Mouse (Mus musculus) c-Kit-negative CD71-positive TER-119-positive erythroid progenitor cells, embryonic 14.5 days (primary cell): ENCODE measurements around the gene Dusp18.

Source experiments
- DNase-seq: peaks from one replicate; pipeline ENCODE4 v3.0.0-alpha.2; 2013; ENCODE audit warnings: low read depth, low spot score

Gene Dusp18

DNA sequence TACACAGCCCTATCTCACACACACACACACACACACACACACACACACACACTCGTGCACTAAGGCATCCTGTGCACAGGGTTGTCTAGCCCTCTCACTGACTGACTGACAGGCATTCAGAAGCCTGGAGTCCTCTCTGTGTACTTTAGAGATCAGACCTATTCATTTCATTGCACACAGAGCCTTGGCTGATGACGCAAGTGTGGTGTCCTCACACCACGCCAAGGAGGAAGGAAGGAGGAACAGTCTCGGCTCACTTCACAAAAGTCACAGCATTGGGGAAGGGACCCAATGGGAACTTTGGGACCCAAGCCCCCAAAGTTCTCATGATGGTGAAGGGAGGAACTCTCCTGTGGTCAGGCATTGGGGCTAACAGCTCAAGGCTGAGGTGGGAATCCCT is 35.0 kb downstream of the Dusp18 start:
- DNase-seq, result no peak

DNA sequence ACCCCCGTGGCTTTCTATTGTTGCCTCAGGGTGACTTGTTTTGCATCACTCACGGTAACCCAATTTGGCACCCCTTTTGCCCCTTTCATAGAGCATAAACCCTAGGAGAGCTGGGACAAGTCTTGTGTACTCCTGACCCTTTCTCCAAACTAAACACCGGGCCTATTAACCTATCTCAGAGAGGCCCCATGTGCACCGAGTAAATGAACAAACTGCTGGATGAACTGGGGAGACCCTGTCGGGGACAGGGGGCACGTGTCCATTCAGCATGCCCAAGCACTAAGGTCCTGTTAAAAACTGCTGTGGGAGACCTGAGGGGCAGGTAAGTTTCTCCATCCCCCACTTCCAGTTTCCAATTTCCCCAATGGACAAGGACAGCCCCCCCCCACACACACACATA is 35.9 kb downstream of the Dusp18 start:
- DNase-seq, result no peak

DNA sequence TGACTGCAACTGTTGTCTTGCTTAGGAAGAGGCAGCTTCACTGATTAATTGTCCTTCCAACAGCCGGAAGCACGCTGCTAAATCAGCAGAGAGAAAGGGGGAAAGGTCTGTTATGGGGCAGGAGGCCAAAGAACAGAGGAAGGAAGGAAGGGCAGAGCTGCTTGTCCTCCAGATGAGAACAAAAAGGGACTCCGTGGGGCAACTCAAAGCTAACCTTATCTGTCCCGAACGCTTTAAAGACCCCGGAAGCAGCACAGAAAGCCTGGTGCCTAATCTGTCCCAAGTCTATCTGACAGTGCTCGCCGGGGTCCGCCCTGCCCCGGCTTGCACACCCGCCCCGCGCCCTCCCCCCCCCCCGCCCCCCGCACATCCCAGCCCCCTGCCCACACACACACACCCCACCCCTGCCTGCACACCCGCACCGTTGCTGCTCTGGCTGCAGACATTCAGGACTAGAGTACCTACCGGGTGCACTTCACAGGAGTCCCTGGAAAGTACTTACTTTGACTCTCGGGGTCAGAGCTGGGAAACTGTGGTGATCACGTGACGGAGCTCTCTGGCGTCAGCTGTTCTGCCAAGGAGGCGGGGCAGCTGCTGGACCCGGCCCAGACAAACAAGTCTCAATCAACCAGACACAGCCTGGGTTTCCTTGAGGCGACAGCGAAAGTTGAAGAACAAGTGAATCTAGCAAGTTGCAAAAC is 36.6 kb downstream of the Dusp18 start, which contains the start of gene Tcn2:
Gene Tcn2 (minus strand): TSS at position 649 of the 701 bp plus-strand sequence.
- DNase-seq, result no peak

DNA sequence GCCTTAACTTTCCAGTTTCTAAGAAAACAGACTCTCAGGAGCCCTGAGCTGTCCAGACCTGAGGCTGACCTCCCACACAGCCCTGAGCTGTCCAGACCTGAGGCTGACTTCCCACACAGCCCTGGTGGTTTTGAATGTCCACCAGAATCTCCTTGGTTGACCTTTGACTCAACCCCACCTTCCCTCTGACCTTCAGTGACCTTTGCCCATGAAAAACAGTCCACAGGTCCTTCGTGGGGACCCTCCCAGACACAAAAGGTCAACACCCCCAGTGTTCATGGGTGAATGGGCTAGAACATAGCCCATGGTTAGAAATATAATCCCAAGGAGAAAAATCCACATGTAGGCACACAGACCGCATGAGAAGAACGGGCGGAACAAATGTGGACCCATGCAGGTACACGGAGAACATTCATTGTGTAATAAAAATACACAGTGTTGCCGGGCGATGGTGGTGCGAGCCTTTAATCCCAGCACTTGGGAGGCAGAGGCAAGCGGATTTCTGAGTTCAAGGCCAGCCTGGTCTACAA is 38.8 kb downstream of the Dusp18 start:
- DNase-seq, result no peak

DNA sequence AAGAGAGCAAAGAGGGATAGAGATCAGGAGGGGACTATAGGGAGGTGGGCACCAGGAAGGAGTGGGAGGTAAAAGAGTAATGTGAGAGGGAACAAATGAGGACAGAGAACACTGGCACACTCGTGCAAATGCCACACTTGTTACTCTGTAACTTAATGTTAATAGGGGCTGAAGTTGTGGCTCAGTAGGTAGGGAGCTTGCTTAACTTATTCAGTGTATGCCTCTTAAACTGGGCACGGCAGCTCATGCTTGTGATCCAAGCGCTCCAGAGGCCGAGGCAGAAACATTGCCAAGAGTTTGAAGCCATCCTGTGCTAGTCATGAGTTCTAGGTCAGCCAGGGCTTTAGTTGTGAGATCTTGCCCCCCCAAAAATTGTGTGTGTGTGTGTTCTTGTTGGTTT is 40.1 kb downstream of the Dusp18 start:
- DNase-seq, result no peak

DNA sequence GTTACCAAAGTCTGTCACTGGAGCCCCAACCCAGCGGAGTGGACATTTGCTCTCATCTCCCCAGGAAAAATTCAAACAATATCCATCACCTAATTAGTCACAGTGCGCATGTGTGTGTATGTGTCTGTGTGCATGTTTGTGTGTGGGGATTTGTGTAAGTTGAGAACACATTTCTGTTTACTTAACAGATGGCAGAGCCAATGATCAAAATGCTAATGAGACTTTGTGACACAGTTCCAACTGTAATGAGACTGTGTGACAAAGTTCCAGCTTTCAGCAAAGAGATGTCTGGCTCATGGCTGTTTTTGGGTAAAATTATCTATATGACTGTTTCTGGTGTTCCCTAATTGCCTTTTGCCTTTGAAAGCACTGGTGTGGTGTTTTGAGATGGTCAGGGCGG is 41.3 kb downstream of the Dusp18 start:
- DNase-seq, result no peak

DNA sequence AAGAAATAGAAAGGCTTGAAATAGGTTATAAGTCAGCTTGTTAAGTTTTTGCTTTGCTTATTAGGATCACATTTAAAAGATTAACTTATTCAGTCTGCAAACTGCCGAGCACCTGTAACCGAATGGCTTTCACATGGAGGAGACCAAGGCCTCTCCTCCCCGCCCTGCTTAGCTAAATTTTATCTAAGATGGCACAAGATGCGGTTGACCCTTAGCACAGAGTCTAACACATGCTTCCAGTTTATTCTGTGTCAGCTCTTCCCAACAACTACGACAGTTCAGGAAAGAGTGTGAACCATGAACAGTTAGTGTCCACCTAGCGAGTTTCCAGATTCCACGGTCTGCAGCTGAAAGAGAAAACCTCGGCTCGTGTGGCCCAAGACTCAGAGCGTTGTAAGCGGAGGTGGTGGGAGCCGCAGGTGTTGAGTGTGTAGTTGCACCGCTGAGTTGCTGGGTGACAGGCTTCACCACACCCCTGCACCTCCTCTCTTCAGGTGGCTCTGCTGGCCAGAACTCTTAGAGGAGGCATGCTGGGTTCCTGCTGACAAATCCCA is 42.4 kb downstream of the Dusp18 start:
- no peak for DNase-seq

DNA sequence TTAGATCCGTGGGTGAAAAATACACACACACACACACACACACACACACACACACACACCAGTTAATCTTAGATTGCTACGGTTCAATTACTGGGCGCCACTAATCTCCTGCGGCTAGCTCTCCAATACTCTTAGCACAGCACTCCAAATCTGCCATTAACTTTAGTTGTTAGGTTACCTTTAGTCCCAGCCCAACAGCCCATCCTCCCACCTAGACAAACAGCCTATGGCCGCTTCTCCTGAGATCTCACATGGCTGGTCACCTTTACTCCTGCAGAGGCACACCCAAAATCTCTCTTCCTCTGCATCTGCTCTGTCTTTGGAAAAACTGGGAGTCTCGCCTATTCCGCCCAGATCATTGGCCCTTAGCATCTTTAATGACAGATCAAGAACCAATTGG is 46.3 kb downstream of the Dusp18 start:
- DNase-seq, result no peak

DNA sequence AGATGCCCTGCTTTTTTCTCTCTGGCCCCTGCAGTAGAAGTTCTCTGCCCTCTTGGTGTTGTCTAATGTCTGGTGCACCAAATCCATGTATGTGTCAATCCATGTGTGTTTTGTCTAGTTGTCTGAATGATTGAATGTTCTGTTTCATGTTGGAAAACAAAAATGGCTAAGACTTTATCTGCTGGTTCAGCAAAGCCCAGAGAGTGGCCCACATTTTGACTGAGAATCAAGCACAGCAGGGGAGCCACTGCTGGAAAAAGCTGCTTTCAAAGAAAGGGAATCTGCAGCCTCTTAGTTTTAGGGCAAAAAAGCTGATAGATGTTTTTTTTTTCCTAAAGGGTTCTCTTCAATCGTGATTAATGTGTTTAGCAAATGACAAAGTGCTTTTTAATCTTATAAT is 51.3 kb downstream of the Dusp18 start:
- DNase-seq, result no peak
